Mouse (Mus musculus) stomach, embryonic 15.5 days (tissue): ENCODE results near the gene Amz2. TPM values are rescaled to one million over a fixed set of nuclear protein-coding genes. Genes with fewer than 3 reads are reported as not detected.
"Not testable (repeated sequence)": the region's sequence is repeated elsewhere in the genome, so short reads cannot be mapped to it uniquely, and the experiment has no call there.

Experiments used
- ATAC-seq: fragments of 200-750 bp; cut with Nextera tagmentation; 2 replicates; pipeline ENCODE4 v1.8.0; 2017; ENCODE audit warnings: low read depth, moderate number of reproducible peaks, moderate TSS enrichment; ENCODE audit not compliant: insufficient read depth, low FRiP score
- H3K27ac ChIP-seq: fragments of 300-500 bp; sonication (generic); 2 replicates; pipeline ENCODE4 v1.5.1; 2015; ENCODE audit warnings: mild to moderate bottlenecking, inconsistent platforms
- H3K27me3 ChIP-seq: fragments of 300-500 bp; sonication (generic); replicated peaks from 2 replicates; pipeline ENCODE4 v1.6.1; 2015; ENCODE audit warnings: inconsistent platforms
- H3K36me3 ChIP-seq: fragments of 300-500 bp; sonication (generic); 2 replicates; pipeline ENCODE4 v1.6.1; 2015; ENCODE audit warnings: inconsistent platforms
- H3K4me1 ChIP-seq: fragments of 300-500 bp; sonication (generic); 2 replicates; pipeline ENCODE4 v1.6.1; 2015; ENCODE audit warnings: inconsistent platforms
- H3K4me2 ChIP-seq: fragments of 300-500 bp; sonication (generic); 2 replicates; pipeline ENCODE4 v1.6.1; 2015; ENCODE audit warnings: mild to moderate bottlenecking, inconsistent platforms
- H3K4me3 ChIP-seq: fragments of 300-500 bp; sonication (generic); replicated peaks from 2 replicates; pipeline ENCODE4 v1.5.1; 2015; ENCODE audit warnings: inconsistent platforms
- H3K9ac ChIP-seq: fragments of 300-500 bp; sonication (generic); 2 replicates; pipeline ENCODE4 v1.6.1; 2015; ENCODE audit warnings: inconsistent platforms
- H3K9me3 ChIP-seq: fragments of 300-500 bp; sonication (generic); 2 replicates; pipeline ENCODE4 v1.6.1; 2016; ENCODE audit warnings: inconsistent platforms
- WGBS: fragments of 180-500 bp; shearing (Covaris S2); methylation state at CpG from one replicate; pipeline ENCODE4 v1.1.7; 2015; 5-methylcytosine and 5-hydroxymethylcytosine counted together
- polyA plus RNA-seq: library from polyadenylated mRNA; unstranded; fragments of >200 nt; fragmentation: Nextera tagmentation; extraction: Ambion mirVana; gene quantifications from 2 replicates; pipeline ENCODE4 v1.2.1, GENCODE M21; 2015

The Amz2 gene
- polyA plus RNA-seq, 1 experiment from 2014 or later: 40.4 TPM

DNA sequence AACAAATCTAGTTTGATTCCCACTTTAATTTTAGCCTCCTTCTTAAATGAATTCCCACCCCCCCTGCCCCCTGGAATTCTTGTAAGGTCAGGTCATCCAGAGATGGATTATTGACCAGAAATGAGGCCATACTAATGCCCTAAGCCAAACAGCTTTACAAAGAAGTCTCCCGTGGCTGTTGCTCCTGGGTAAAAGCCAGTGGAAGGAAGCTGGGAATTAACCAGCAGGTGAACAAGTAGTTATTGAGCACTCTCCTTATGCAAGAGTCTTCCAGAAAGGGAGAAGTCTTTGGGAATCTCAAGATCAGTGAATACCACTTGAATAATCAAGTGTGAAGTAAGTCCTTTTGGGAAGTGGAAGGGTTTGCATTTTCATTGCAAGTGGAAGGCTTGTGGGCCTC, 61.4 kb downstream of the Amz2 start:
- Histone ChIP-seq H3K4me3 (no peak overlapping the region), H3K4me2 (no peak overlapping the region), H3K27me3 (no peaks in the 10 kb centered on the region), H3K9me3 (no peaks in the 10 kb centered on the region), H3K9ac (no peak overlapping the region), H3K36me3 (no peaks in the 10 kb centered on the region), H3K27ac (no peak overlapping the region), H3K4me1 (no peaks in the 10 kb centered on the region)
- 40% methylated on average over 1 of the region's 1 CpGs for WGBS
- ATAC-seq: no peak

DNA sequence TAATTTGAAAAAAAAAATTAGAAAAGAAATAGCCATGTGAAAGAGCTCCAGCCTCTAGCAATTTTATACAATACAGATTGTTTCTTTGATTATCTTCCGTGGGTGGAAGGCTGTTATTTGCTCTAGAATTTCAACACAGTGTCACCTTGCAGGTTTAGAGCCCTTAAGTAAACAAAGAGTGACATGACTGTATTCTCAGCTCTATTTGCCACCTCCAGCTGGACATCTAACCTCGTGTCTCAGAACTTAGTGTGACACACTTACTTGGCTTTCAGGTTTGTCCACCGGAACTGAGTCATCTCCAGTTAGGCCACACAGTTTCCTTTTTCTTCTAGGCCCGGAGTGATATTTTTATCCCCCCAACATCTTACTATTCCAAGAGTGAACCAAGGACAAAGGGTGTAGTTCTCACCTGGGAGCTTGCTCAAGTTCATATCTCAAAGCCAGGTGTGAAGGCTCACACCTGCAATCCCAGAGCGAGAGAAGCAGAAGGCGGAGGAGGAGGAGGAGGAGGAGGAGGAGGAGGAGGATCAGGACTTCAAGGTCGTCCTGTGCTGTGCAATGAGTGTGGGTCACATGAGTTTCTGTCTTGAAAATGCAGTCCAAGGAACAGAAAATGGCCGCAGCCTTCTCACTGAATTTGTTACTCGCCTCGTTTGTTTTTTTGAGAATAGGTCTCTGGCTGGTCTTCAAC, 62.4 kb downstream of the Amz2 start:
- WGBS: 64% methylated on average over 10 of the region's 10 CpGs
- no peaks in the 10 kb centered on the region for H3K9me3 ChIP-seq
- H3K9ac ChIP-seq: no peak overlapping the region; the same call in 1 of the 2 replicates
- peak; percentile 47; the same call in 1 of the 2 replicates for ATAC-seq
- no peaks in the 10 kb centered on the region for H3K36me3 ChIP-seq
- H3K4me1 ChIP-seq: no peaks in the 10 kb centered on the region
- H3K27ac ChIP-seq: 0 out of 2 replicates have a peak overlapping the region, but pooled peaks have one; percentile 13
- H3K4me2 ChIP-seq: no peak overlapping the region
- no peaks in the 10 kb centered on the region for H3K27me3 ChIP-seq
- H3K4me3 ChIP-seq: no peak overlapping the region

DNA sequence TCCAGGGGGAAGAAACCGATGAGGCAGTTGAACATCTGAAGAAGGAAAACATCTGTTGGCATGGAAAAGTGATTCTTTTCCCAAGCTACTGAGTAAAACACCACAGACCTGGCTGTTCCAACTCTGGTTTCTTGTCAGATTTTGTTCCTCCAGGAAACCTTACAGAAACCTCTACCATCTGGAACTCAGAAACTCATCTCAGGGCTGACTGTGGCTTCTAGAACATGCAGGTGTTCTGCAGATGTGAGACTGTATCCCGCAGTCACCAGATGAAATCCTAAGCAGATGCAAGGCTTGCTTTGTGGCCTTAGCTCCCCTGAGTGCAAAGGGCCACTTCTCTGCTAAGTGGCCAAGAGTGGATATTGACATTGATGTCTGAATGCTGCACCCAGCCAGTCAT, 64.0 kb downstream of the Amz2 start:
- no peaks in the 10 kb centered on the region for H3K27me3 ChIP-seq
- H3K27ac ChIP-seq: no peak overlapping the region
- 63% methylated on average over 2 of the region's 2 CpGs for WGBS
- no peak for ATAC-seq
- H3K4me2 ChIP-seq: no peak overlapping the region
- H3K9ac ChIP-seq: no peak overlapping the region
- no peaks in the 10 kb centered on the region for H3K36me3 ChIP-seq
- no peaks in the 10 kb centered on the region for H3K4me1 ChIP-seq
- no peak overlapping the region for H3K4me3 ChIP-seq
- no peaks in the 10 kb centered on the region for H3K9me3 ChIP-seq

DNA sequence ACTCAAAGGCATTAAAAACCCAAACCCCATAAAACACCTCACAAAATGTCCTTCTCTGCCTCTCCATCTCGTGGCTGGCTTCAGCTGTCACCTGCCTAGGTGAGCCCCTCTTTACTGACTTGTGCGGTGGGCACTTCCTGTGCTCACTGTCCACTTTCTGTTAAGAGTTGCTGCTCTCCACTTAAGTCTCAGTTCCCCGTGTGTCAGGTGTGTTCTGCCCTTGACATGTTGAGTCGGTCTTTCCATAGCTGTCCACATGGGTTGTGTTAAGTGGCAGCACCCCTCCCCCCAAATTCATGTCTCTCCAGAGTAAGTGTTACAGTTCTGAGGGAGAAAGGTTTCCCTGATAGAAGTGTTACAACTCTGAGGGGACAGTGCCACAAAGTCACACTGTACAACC, 66.1 kb downstream of the Amz2 start:
- no peaks in the 10 kb centered on the region for H3K36me3 ChIP-seq
- WGBS: 73% methylated on average over 4 of the region's 4 CpGs

DNA sequence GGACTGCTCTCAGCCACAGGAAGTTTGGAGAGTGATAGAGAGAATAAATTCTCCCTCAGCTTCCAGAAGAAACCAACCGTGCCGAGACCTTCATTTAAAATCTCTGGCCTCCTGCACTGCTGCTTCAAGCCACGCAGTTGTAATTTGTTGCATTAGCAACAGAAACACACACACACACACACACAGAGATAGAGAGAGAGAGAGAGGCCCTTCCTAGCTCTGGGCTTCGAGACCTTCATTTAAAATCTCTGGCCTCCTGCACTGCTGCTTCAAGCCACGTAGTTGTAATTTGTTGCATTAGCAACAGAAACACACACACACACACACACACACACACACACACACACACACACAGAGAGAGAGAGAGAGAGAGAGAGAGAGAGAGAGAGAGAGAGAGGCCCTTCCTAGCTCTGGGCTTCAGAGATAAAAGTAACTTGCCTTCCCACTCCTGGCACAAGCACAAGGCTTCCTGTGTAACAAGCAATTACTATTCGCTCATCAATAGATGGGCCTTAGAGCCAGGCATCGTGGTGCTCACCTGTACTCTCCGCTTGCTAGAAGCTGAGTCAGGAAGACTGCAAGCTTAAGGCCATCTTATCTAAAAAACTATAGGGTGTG, 67.2 kb downstream of the Amz2 start:
- H3K9ac ChIP-seq, H3K27ac ChIP-seq, H3K9me3 ChIP-seq, H3K27me3 ChIP-seq, H3K4me2 ChIP-seq, H3K4me1 ChIP-seq, H3K4me3 ChIP-seq, H3K36me3 ChIP-seq: not testable (repeated sequence)
- peak; percentile 54; the same call in 1 of the 2 replicates for ATAC-seq
- 67% methylated on average over 8 of the region's 8 CpGs for WGBS

More for the DNA sequence above, 66.1 kb downstream of the Amz2 start:
- Histone ChIP-seq H3K4me3 (no peak overlapping the region), H3K9ac (no peak overlapping the region), H3K27me3 (no peaks in the 10 kb centered on the region), H3K4me1 (0 out of 2 replicates have a peak, but pooled peaks cover 3% of the 10 kb centered on the region), H3K9me3 (no peaks in the 10 kb centered on the region), H3K4me2 (no peak overlapping the region), H3K27ac (no peak overlapping the region)
- no peak for ATAC-seq

DNA sequence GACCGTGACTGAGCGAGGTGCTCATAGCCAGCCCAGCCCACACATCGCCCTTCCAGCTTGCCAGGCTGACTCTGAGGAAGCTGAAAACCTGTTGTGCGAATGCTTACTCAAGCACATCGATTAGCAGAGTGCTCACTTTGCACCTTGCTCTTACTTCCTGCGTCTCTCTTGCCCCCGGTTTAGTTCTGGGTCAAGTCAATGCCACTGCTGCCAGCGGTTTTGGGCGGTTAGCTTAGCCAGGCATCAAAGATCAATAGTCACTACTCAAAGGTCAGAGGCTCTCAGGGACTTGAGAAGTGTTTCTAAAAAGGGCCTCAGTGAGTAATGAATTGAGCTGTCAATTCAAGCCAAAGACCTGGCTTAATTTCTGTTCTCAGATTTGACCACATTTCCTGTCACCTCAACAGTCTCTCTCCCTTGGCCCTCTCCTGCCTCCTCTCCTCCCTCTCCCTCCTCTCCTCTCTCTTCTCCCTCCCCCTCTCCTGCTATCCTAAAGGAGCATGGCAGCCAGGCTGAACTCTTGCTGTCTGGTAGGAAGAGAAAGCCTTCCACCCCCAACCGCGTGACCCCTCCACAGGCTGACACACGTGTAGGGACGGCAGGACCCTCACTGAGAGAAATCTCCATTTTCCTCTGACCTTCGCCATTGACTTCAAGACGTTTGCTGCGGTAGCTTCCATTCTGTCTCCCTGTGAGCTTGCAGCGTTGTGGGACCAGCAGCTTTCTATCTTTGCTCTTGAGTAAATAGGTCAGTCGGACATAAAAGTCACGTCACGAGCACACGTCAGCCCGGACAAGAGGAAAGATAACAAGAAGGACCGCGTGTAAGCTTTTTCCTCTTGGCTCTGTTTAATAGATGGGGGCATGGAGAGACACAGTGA, 69.4 kb downstream of the Amz2 start:
- Histone ChIP-seq H3K9ac (no peak overlapping the region), H3K9me3 (no peaks in the 10 kb centered on the region), H3K4me3 (no peak overlapping the region), H3K4me2 (0 out of 2 replicates have a peak overlapping the region, but pooled peaks have one; percentile 2), H3K36me3 (no peaks in the 10 kb centered on the region), H3K4me1 (0 out of 2 replicates have a peak, but pooled peaks cover 3% of the 10 kb centered on the region), H3K27me3 (no peaks in the 10 kb centered on the region), H3K27ac (no peak overlapping the region; the same call in 1 of the 2 replicates)
- WGBS: 45% methylated on average over 24 of the region's 24 CpGs
- no peak for ATAC-seq

DNA sequence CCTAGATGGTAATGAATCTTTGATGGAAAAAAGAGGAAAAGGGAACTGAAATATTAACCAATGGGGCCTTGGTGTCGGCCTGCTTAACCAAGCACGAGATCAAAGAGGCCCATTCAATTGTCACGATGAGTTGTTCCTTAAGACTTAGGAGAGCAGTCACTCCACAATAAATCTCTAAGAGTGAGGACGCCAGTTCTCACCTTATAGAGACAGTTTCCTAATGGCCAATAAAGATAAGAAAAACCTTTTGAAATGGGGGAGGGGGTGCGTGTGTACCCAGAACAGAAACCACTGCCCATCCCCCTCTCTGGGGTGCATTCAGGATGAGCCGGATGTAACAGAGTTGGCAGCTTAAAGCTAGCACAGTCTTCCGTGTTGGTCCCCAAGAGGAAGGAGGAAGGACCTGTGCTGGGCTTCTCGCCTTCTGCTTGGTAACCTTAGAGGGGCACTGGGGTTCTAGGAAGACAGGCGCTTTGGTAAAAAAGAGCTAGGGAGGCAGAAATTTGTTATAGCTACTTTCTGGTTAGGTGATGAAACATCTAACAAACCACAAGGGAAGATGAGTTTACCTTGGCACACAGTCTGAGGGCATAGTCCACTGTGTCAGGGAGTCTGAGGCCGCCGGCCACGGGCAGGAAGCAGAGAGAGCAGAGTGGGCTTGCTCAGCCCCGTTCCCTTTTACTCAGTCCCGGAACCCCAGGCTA, 70.2 kb downstream of the Amz2 start:
- no peak overlapping the region for H3K4me3 ChIP-seq
- no peak overlapping the region for H3K4me2 ChIP-seq
- 41% methylated on average over 14 of the region's 14 CpGs for WGBS
- H3K4me1 ChIP-seq: 0 out of 2 replicates have a peak, but pooled peaks cover 3% of the 10 kb centered on the region
- ATAC-seq: 0 out of 2 replicates have a peak, but pooled peaks have one; percentile 35
- H3K9ac ChIP-seq: no peak overlapping the region
- no peaks in the 10 kb centered on the region for H3K9me3 ChIP-seq
- H3K36me3 ChIP-seq: no peaks in the 10 kb centered on the region
- no peak overlapping the region for H3K27ac ChIP-seq
- H3K27me3 ChIP-seq: no peaks in the 10 kb centered on the region

DNA sequence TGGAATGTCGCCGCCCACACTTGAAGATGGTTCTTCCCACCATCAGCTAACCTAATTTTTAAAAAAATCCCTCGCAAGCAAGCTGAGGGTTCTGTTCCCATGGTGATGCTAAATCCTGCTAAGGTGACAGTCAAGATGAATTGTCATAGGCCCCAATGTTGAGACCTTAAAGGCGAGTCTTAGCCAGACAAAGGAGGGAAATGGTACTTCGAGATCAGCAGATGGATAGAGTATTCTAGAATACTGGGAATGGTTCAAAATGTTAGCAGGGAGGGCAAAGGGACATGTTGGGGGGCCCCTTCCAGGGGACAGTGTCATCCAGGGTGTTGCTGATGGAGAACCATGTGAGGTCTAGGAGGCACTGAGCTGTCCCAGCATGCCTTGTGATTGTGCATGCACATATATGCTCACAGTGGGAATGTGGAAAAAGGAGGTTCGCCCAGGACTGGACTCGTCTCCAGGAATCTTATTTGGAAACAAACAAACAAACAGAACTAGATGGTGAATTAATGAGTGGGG, 70.8 kb downstream of the Amz2 start:
- no peaks in the 10 kb centered on the region for H3K27me3 ChIP-seq
- no peaks in the 10 kb centered on the region for H3K36me3 ChIP-seq
- WGBS: 71% methylated on average over 7 of the region's 7 CpGs
- ATAC-seq: no peak
- no peak overlapping the region for H3K4me3 ChIP-seq
- H3K9ac ChIP-seq: no peak overlapping the region
- 0 out of 2 replicates have a peak, but pooled peaks cover 3% of the 10 kb centered on the region for H3K4me1 ChIP-seq
- H3K4me2 ChIP-seq: no peak overlapping the region
- H3K9me3 ChIP-seq: no peaks in the 10 kb centered on the region
- H3K27ac ChIP-seq: no peak overlapping the region

DNA sequence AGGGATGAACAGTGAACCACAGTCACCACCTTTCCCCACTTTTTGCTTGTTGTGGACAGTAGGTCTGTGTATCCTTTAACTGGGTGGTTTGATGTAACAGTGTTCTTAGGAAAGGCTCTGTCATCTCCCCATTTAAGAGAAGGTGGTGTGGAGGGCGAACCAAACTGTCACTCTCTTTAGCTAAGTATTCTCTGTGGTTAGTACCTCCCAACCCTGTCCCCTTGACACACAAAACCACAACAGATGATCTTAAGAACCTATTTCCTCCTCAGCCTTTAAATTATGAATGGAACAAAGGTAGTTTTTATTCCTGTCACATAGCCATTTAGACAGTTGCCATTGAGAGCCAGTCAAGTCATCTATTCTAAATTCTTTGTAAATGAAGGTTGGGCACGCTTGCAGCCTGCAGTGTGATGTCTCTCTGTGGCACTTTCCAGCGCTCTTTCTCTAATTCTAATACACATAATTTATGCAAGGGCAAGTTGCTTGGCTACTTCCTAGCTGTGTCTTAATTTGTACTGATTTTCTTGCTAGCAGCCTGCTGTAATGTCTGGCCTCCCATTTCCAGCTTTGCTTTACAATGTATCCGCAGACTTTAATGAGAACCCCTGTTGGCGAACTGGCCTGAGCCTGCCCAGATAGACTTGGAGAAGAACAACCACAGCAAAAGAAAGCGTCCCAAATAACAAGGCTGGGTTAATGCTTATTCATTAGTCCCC, 71.4 kb downstream of the Amz2 start:
- WGBS: 77% methylated on average over 6 of the region's 6 CpGs
- no peak overlapping the region for H3K27ac ChIP-seq
- H3K27me3 ChIP-seq: no peaks in the 10 kb centered on the region

DNA sequence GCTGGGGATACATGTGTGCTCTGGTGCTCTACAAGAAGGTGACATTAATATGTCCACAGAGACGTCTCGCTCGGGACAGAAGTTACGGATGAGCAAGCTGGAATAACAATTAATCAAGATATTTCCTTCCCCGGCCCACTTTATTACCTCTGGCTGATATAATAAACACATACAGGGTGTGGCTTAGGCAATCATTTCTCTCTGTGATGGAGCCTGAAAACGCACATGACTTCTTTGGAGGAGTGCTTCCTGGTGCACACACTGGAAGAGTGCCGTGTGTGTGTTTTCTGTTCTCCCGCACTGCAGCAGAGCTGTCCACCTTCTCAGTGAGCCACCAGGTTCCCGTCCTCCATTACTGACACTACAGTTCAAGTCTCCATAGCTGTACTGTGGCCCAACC, 72.2 kb downstream of the Amz2 start:
- Histone ChIP-seq H3K4me1 (0 out of 2 replicates have a peak, but pooled peaks cover 3% of the 10 kb centered on the region), H3K9me3 (no peaks in the 10 kb centered on the region), H3K4me2 (no peak overlapping the region), H3K27ac (no peak overlapping the region), H3K4me3 (no peak overlapping the region), H3K27me3 (no peaks in the 10 kb centered on the region), H3K36me3 (no peaks in the 10 kb centered on the region), H3K9ac (no peak overlapping the region)
- ATAC-seq: no peak
- WGBS: 57% methylated on average over 9 of the region's 9 CpGs

More for the DNA sequence above, 71.4 kb downstream of the Amz2 start:
- Histone ChIP-seq H3K4me1 (0 out of 2 replicates have a peak, but pooled peaks cover 3% of the 10 kb centered on the region), H3K9ac (no peak overlapping the region), H3K4me3 (no peak overlapping the region), H3K36me3 (no peaks in the 10 kb centered on the region), H3K4me2 (no peak overlapping the region), H3K9me3 (no peaks in the 10 kb centered on the region)
- ATAC-seq: no peak

DNA sequence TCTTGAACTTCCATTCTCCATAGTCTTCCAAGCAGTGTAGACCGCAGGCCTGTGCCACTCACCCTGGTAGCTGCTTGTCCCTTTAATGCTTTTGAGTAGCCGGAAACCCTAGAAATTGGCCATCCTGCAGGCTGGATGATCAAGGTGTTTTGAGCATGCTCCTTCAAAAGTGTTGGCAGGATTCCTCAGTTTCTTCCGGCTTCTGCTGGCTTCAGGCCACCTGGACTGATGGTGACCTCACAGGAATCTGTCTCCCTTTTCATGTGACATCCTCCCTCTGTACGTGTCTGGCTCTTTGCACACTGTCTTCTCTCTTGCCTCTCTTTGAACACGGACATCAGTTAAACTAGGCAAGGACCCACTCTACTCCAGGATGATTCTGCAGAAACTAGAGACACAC, 74.5 kb downstream of the Amz2 start:
- Histone ChIP-seq H3K27me3 (no peaks in the 10 kb centered on the region), H3K27ac (no peak overlapping the region), H3K4me1 (0 out of 2 replicates have a peak, but pooled peaks cover 1% of the 10 kb centered on the region), H3K9ac (no peak overlapping the region), H3K4me2 (no peak overlapping the region), H3K9me3 (no peaks in the 10 kb centered on the region), H3K4me3 (no peak overlapping the region), H3K36me3 (no peaks in the 10 kb centered on the region)
- 74% methylated on average over 5 of the region's 5 CpGs for WGBS
- no peak for ATAC-seq
